Mouse (Mus musculus) adipocyte (in vitro differentiated cells): ENCODE measurements around the gene Timmdc1.

ENCODE experiments used
- DNase-seq: peaks from one replicate; pipeline ENCODE4 v3.0.0-alpha.2; 2016; ENCODE audit warnings: low spot score

Gene Timmdc1

GRCm38 (mm10) chr16:38463305-38463704, 59.2 kb downstream of the Timmdc1 start:
- no peak for DNase-seq

GRCm38 (mm10) chr16:38462161-38462560, 60.3 kb downstream of the Timmdc1 start:
- DNase-seq: no peak

DNA sequence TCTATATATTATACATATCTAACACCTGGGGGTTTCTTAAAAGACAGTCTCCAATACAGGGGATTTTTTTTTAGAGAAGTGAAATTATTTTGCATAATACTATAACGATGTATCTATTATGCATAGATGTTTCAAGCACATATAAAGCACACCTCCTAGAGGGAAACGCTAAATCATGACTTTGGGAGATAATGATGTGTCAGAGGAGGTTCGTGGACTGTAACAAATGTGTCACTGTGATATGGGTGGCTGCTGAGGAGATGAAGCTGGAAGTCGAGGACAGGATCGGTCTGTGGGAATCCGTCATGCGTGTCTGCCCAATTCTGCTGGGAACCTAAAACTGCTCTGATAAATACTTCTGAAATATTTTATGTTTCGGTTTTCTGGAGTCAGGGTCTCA, 60.7 kb downstream of the Timmdc1 start:
- DNase-seq: no peak

DNA sequence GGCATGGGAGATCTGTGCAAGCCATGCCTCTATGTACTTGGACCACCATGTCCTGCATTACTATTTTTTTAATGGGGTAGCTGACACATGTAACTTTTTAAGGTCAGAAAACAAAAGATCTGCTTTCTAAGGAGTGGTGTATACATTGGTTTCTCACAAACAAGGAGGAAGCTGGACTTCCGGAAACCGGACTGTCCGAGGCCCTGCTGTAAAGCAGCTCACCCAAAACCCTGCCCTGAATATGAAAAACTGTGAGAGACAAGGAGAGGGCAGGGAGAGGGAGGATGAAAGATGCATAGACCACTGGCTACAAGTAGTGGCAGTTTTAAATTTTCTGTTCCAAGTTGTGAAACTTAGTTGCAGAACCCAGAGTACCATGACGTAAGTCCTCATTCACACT, 62.5 kb downstream of the Timmdc1 start:
- DNase-seq: no peak

GRCm38 (mm10) chr16:38458600-38459280, 63.7 kb downstream of the Timmdc1 start:
- peak; percentile 37 for DNase-seq

DNA sequence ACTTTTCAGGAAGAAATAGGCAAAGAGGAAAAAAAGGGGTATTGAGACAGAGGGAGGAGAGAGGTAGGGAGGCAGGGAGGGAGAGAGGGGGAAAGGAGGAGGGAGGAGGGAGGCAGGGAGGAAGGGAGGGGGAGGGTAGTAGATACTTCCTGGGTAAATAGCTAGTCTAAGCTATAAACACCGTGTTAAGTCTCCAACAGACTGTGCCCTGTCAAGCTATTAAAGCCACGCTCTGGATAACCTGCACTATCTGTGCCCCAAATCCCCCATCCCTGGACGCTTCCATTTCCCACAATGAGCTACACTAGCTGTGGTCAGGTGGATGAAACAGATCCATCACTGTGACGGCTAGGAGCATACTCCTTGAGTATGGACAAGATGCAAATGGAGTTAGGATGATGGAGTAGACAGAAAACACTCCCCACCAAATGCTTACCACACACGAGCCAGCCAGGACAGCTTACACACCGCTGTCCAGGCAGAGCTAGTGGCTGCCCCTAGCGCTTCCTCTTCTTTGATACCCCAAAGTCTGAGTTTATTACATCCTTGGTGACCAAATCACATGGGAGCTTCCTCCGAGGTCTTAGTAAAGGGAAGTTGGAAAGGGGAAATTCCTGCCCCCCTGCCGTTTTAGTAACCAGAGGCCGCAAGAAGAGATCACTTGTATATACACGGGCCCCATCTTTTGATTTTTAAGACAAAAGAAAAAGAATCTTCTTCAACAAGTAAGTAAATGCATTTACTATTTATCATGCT, 65.5 kb downstream of the Timmdc1 start:
- DNase-seq: no peak

DNA sequence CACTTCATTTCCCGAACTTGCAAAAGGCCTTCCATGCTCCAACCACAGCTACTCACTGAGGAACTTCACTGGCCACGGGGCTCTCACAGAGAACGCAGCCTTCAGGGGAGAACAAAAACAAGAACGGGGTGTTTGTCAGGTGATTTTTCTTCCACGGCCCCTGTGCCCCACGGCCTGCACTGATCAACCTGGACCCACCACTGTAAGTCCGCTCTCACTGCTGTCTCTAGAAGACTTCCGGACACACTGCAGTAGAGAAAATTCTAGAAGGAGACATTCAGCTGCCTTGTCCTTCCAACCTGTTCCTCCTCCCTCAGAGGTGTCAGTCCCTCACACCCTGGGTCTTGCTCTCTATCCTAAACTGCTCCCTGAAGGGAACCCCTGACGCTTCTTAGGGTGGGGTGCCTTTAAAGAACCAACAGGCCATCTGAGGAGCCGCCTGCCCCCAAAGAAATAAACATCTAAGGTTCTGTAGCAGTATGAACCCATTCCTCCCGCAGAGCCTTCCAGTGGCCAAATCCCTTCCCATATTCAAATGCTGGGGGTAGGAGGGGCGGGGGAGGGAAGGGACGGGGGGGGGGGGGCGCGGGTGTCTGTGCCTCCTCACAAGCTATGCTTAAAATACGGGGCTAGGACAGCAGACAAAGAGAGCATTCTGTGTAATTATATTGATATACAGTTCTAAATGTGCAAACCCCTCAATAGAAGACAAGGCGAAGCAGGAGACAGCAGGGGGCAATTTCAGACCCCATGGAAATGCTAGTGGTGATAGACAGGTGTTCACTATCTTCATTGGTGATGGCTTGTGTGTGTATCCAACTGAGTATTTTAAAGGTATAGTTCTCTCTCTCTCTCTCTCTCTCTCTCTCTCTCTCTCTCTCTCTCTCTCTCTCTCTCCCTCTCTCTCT, 66.7 kb downstream of the Timmdc1 start, which contains the start of gene Cd80:
Gene Cd80, plus strand, starts transcription at position 51 of the 908 bp plus-strand sequence.
- DNase-seq: no peak

DNA sequence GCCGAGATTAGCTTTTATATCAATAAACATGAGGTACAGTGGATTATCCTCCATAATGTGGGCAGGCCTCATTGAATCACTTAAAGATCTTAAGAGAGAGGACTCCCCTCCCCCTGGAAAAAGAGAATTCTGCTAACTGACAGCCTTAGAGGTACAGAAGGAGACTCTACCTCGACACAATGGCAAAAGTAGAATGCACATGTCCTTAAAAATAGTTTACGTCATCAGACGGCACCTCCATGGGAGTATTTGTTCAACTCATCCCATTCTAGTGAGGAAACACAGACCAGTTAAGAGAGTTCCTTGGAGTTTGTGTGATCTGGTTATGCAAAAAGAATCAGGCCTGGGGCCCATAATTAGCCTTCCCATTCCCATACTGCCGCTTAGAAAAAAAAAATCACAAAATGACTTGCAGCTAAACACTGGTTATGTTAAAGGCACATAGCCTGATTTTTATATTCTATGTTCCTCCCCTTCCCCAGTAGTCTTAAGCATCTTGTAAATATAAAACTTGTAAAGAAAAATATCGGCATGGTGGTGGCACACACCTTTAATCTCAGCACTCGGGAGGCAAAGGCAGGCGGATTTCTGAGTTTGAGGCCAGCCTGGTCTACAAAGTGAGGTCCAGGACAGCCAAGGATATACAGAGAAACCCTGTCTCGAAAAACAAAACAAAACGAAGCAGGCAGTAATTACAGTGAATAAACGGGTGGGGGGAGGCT, 67.8 kb downstream of the Timmdc1 start:
- DNase-seq: no peak

DNA sequence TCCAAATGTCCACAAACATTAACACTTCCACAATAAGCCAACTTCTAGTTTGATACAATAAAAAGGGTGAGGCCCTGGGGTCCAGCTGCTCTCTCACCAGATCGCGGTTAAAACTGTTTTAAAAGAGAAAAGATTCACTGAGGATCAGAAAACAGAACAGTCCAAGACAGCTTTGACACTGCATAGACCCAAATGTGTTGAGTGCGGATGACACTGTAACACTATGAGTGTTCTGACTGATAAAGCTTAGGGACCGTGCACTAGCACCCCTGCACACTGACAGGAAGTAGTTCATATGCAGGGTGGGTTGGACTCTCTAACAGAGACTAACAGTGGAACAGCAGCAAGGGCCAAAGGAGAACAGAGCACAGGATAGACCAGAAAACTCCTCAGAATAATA, 68.5 kb downstream of the Timmdc1 start:
- no peak for DNase-seq

DNA sequence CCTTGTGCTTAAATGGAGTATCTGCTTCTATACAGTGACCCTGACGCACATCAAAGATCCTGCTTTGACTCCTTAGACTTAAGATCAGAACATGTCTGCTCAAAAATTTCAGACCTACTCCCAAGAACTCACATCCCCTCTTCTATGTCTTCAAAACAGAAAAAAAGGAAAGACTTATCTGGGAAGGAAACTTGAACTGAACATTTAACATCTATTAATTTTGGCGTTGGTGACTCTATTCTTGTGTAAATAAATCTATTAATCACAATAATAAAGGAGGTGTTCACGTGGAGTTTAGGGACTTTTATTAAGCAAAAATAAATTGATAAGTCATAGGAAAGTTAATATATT, 69.3 kb downstream of the Timmdc1 start:
- no peak for DNase-seq

GRCm38 (mm10) chr16:38452442-38453202, 69.8 kb downstream of the Timmdc1 start, which contains the start of gene Adprh:
TSS of gene Adprh (minus strand) at chr16:38452703.
- DNase-seq: peak; percentile 90

- DNase-seq: peak; percentile 22
Observed at GRCm38 (mm10) chr16:38451421-38452205, 70.8 kb downstream of the Timmdc1 start.

DNA sequence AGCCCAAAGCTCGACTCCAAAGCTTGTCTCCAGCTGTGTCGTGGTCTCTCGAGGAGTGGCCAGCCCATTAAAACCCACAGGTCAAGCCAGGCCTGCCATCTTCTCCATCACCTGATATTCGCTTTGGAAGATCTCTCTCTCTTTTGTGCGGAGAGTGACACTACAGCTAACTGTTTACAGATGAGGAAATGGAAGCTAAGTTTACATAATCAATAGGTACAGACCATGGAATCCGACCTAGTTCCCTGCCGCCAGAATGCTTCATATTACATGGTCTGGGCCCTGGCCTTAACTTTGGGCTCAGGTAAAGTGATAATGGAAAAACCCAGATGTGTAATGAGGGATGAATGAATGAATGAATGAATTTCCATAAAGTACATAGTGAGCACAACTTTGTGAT, 71.8 kb downstream of the Timmdc1 start:
- DNase-seq: no peak

GRCm38 (mm10) chr16:38448458-38448857, 74.0 kb downstream of the Timmdc1 start:
- no peak for DNase-seq
